Mouse (Mus musculus) kidney, postnatal 0 days (tissue): ENCODE measurements around the gene Rpl14. TPM values are rescaled to one million over a fixed set of nuclear protein-coding genes. Genes with fewer than 3 reads are reported as not detected.

ENCODE experiments used
- ATAC-seq: fragments of 200-750 bp; cut with Nextera tagmentation; replicated peaks from 2 replicates; pipeline ENCODE4 v1.8.0; 2017; ENCODE audit warnings: low read depth, moderate number of reproducible peaks, moderate TSS enrichment, moderate library complexity; ENCODE audit not compliant: low FRiP score
- DNase-seq: peaks from one replicate; pipeline ENCODE4 v3.0.0-alpha.2; 2016; ENCODE audit warnings: low spot score
- H3K27ac ChIP-seq: fragments of 300-500 bp; sonication (generic); 2 replicates; pipeline ENCODE4 v1.5.1; 2014; ENCODE audit warnings: mild to moderate bottlenecking
- H3K27me3 ChIP-seq: fragments of 300-500 bp; sonication (generic); 2 replicates; pipeline ENCODE4 v1.6.1; 2014; ENCODE audit warnings: low read length, mixed read lengths; ENCODE audit not compliant: insufficient read depth
- H3K36me3 ChIP-seq: fragments of 300-500 bp; sonication (generic); 2 replicates; pipeline ENCODE4 v1.6.1; 2014; ENCODE audit warnings: low read length, mixed read lengths; ENCODE audit not compliant: insufficient read depth
- H3K4me1 ChIP-seq: fragments of 300-500 bp; sonication (generic); replicated peaks from 2 replicates; pipeline ENCODE4 v1.6.1; 2014; ENCODE audit warnings: antibody characterized with exemption, low read length, mixed read lengths; ENCODE audit not compliant: insufficient read depth
- H3K4me2 ChIP-seq: fragments of 300-500 bp; sonication (generic); 2 replicates; pipeline ENCODE4 v1.6.1; 2014; ENCODE audit warnings: mild to moderate bottlenecking, low read length, moderate library complexity, mixed read lengths
- H3K4me3 ChIP-seq: fragments of 300-500 bp; sonication (generic); replicated peaks from 2 replicates; pipeline ENCODE4 v1.5.1; 2014; ENCODE audit warnings: low read depth, low read length
- H3K9ac ChIP-seq: fragments of 300-500 bp; sonication (generic); 2 replicates; pipeline ENCODE4 v1.6.1; 2014; ENCODE audit warnings: low read depth, low read length
- H3K9me3 ChIP-seq: fragments of 300-500 bp; sonication (generic); replicated peaks from 2 replicates; pipeline ENCODE4 v1.6.1; 2016; ENCODE audit warnings: low read length, inconsistent platforms, mixed read lengths
- CTCF ChIP-seq: IDR thresholded peaks from 2 replicates; pipeline ENCODE4 v1.5.1; 2016; ENCODE audit warnings: antibody characterized with exemption, low read depth, mild to moderate bottlenecking, moderate library complexity
- whole genome bisulfite sequencing: fragments of 180-500 bp; shearing (Covaris S2); extraction: QIAGEN DNeasy Blood & Tissue Kit; methylation state at CpG from one replicate; pipeline ENCODE4 v1.1.7; 2014; 5-methylcytosine and 5-hydroxymethylcytosine counted together
- polyA plus RNA-seq: library from polyadenylated mRNA; unstranded; fragments of >200 nt; fragmentation: Nextera tagmentation; extraction: Ambion mirVana; gene quantifications from 2 replicates; pipeline ENCODE4 v1.2.1, GENCODE M21; 2015

Rpl14 gene
- polyA plus RNA-seq, 1 experiment from 2014 or later: 953 TPM

- no peak for ATAC-seq
- H3K27me3 ChIP-seq: no peaks in the 10 kb centered on the region
- no peak for TF ChIP-seq CTCF
- 0 out of 2 replicates have a peak, but pooled peaks cover 3% of the 10 kb centered on the region for H3K36me3 ChIP-seq
- H3K9ac ChIP-seq: no peak overlapping the region
- H3K4me3 ChIP-seq: no peak overlapping the region
- no peaks in the 10 kb centered on the region for H3K4me1 ChIP-seq
- no peak for DNase-seq
- no peak overlapping the region for H3K27ac ChIP-seq
- H3K4me2 ChIP-seq: no peak overlapping the region
- H3K9me3 ChIP-seq: no peaks in the 10 kb centered on the region; the same call in 1 of the 2 replicates
Measured at GRCm38 (mm10) chr9:120611055-120611454, 39.8 kb downstream of the Rpl14 start.

GRCm38 (mm10) chr9:120614059-120614458 lies 42.8 kb downstream of the Rpl14 start:
- no peaks in the 10 kb centered on the region for H3K36me3 ChIP-seq
- no peaks in the 10 kb centered on the region for H3K9me3 ChIP-seq
- no peaks in the 10 kb centered on the region for H3K4me1 ChIP-seq
- no peak for TF ChIP-seq CTCF
- no peak overlapping the region for H3K4me3 ChIP-seq
- DNase-seq (no peak), ATAC-seq (no peak)
- 91% methylated on average over 6 of the region's 6 CpGs for WGBS
- no peak overlapping the region for H3K27ac ChIP-seq
- H3K4me2 ChIP-seq: no peak overlapping the region
- no peaks in the 10 kb centered on the region for H3K27me3 ChIP-seq
- no peak overlapping the region for H3K9ac ChIP-seq

DNA sequence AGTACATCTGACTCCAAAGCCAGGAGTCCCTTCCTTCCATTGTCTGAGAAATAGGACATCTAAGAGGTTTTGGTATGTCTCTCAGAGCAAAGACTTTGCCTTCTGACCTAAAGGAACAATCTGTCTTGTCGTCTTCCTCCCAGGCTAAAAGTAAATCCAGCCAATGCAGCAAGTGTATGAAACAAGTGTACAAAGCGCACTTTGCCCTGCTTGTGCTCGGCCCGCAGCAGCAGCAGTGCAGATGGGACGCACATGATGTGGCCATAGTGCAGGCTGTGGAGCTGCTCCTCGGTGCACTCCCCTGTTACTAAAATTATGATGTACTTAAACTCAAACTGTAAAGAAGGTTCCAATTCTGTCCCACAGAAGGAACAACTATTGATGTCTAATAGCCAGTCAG lies 46.9 kb downstream of the Rpl14 start:
- H3K36me3 ChIP-seq: no peaks in the 10 kb centered on the region
- H3K4me3 ChIP-seq: no peak overlapping the region
- H3K4me1 ChIP-seq: no peaks in the 10 kb centered on the region
- DNase-seq (no peak), ATAC-seq (no peak)
- TF ChIP-seq CTCF: no peak
- H3K27me3 ChIP-seq: no peaks in the 10 kb centered on the region
- no peak overlapping the region for H3K9ac ChIP-seq
- no peaks in the 10 kb centered on the region; the same call in 1 of the 2 replicates for H3K9me3 ChIP-seq
- H3K27ac ChIP-seq: no peak overlapping the region
- WGBS: 78% methylated on average over 6 of the region's 6 CpGs
- no peak overlapping the region for H3K4me2 ChIP-seq

GRCm38 (mm10) chr9:120619347-120619708 lies 48.1 kb downstream of the Rpl14 start:
- H3K36me3 ChIP-seq: no peaks in the 10 kb centered on the region
- H3K4me2 ChIP-seq: peak overlapping the region; percentile 45
- H3K27me3 ChIP-seq: no peaks in the 10 kb centered on the region
- no peak for DNase-seq
- H3K9ac ChIP-seq: no peak overlapping the region
- no peaks in the 10 kb centered on the region for H3K4me1 ChIP-seq
- no peak for TF ChIP-seq CTCF
- H3K4me3 ChIP-seq: no peak overlapping the region
- H3K9me3 ChIP-seq: no peaks in the 10 kb centered on the region; the same call in 1 of the 2 replicates
- 19% methylated on average over 10 of the region's 10 CpGs for WGBS
- no peak overlapping the region for H3K27ac ChIP-seq
- no peak for ATAC-seq

DNA sequence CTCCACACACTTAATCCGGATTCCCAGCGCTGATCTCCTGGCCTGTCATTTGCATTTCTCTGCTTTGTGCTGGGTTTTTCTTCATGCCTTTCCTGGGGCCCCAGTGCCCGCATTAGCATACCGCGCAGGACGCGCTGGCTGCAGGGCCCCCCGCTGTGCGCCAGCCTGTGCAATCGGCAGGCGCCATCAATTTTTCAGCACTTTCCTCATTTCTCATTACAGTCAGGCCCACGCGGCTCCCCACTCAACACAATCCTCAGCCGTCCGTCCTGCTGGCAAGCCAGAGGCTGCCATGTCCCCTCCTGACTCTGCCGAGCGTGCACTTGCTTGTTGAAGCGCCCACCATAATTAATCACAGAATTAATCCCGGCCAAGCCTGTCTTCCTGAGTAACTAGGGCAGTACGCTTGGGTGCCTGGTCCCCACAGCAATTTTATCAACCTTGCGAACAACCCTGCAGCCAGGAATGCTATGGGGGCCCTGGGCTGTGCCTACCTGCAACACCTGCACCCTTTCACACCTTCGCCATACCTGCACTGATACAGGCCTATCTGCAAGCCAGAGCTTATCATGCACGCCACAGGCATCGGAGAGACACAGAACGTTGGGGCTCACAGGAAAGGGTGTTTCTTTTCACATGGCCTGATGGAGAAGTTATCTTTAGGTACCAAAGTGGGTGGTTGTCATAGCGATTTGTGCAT lies 48.6 kb downstream of the Rpl14 start:
- TF ChIP-seq CTCF: no peak
- no peaks in the 10 kb centered on the region for H3K4me1 ChIP-seq
- no peaks in the 10 kb centered on the region; the same call in 1 of the 2 replicates for H3K9me3 ChIP-seq
- H3K4me3 ChIP-seq: no peak overlapping the region
- ATAC-seq (peak; percentile 36; the same call in 1 of the 2 replicates), DNase-seq (peak; percentile 23)
- no peaks in the 10 kb centered on the region for H3K27me3 ChIP-seq
- H3K36me3 ChIP-seq: no peaks in the 10 kb centered on the region
- H3K4me2 ChIP-seq: peak overlapping the region; percentile 45
- WGBS: 16% methylated on average over 26 of the region's 26 CpGs
- no peak overlapping the region for H3K9ac ChIP-seq
- H3K27ac ChIP-seq: no peak overlapping the region

DNA sequence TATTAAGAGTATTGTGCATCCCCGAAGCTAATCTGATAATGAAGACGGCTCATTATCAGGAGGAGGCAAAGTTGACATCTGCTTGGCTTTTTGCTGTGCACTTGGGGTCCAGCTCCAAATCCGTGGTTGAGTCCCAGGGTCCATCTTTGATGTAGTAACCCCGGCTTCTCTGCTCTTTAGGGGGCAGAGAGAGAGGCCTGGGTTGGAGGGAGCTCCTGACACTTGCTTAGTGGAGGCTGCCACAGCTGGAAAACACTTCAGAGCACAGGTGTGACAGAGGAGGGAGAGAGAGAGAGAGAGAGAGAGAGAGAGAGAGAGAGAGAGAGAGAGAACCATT lies 49.1 kb downstream of the Rpl14 start:
- H3K27ac ChIP-seq: no peak overlapping the region
- no peaks in the 10 kb centered on the region for H3K4me1 ChIP-seq
- no peak for DNase-seq
- H3K36me3 ChIP-seq: no peaks in the 10 kb centered on the region
- no peaks in the 10 kb centered on the region for H3K27me3 ChIP-seq
- no peak overlapping the region for H3K9ac ChIP-seq
- no peak for ATAC-seq
- WGBS: 53% methylated on average over 4 of the region's 4 CpGs
- no peak overlapping the region for H3K4me3 ChIP-seq
- no peaks in the 10 kb centered on the region; the same call in 1 of the 2 replicates for H3K9me3 ChIP-seq
- no peak for TF ChIP-seq CTCF
- no peak overlapping the region for H3K4me2 ChIP-seq

Other genes starting within 250 kb of the Rpl14 start
- 161 and 177 TPM in 2 replicates for gene Eif1b, start 79.2 kb upstream of the Rpl14 start, polyA plus RNA-seq
- gene Entpd3, start 31.6 kb upstream of the Rpl14 start, polyA plus RNA-seq: 0.71 and 0.79 TPM in 2 replicates